Mouse (Mus musculus) stomach, postnatal 0 days (tissue): Measurements from ENCODE around the gene Thsd7a.

ENCODE experiments used
- CTCF ChIP-seq: IDR thresholded peaks from 2 replicates; pipeline ENCODE4 v1.5.1; 2016; ENCODE audit warnings: antibody characterized with exemption, low read depth, mild to moderate bottlenecking, moderate library complexity
- EP300 ChIP-seq: optimal IDR thresholded peaks from 2 replicates; pipeline ENCODE3; 2016; ENCODE audit warnings: antibody characterized with exemption

- TF ChIP-seq CTCF (no peak), EP300 (no peak)
These were observed 255.6 kb downstream of the Thsd7a start for GRCm38 (mm10) chr6:12493571-12493970.
